Mouse (Mus musculus) erythroblast, embryonic 14.5 days (primary cell): ENCODE results near the gene Tenm2. TPM values are rescaled to one million over a fixed set of nuclear protein-coding genes. Genes with fewer than 3 reads are reported as not detected.

Source experiments
- H3K27me3 ChIP-seq: 2 replicates; pipeline ENCODE4 v1.6.1; 2012; ENCODE audit warnings: inconsistent platforms; ENCODE audit not compliant: control insufficient read depth
- H3K36me3 ChIP-seq: 2 replicates; pipeline ENCODE4 v1.6.1; 2012; ENCODE audit warnings: mild to moderate bottlenecking, inconsistent platforms; ENCODE audit not compliant: control insufficient read depth
- H3K4me1 ChIP-seq: 2 replicates; pipeline ENCODE4 v1.6.1; 2012; ENCODE audit warnings: inconsistent platforms; ENCODE audit not compliant: control insufficient read depth
- H3K4me3 ChIP-seq: replicated peaks from 2 replicates; pipeline ENCODE3; 2012; ENCODE audit warnings: moderate library complexity, mild to moderate bottlenecking, inconsistent platforms
- H3K9me3 ChIP-seq: 2 replicates; pipeline ENCODE4 v1.6.1; 2012; ENCODE audit warnings: low read length, inconsistent platforms, mixed read lengths; ENCODE audit not compliant: control insufficient read depth
- GATA1 ChIP-seq: IDR thresholded peaks from 2 replicates; pipeline ENCODE4 v1.6.1; 2012; ENCODE audit warnings: low read length, inconsistent platforms, mixed read lengths
- TAL1 ChIP-seq: IDR thresholded peaks from 3 replicates; pipeline ENCODE4 v1.6.1; 2012; ENCODE audit warnings: low read length, inconsistent platforms, mixed read lengths
- polyA plus RNA-seq: library from polyadenylated mRNA; stranded (reverse); fragments of >175 nt; gene quantifications from 2 replicates; pipeline ENCODE4 v1.2.3, GENCODE M21; 2012

Gene Tenm2
- polyA plus RNA-seq, 1 experiment: under 0.01 TPM

- Histone ChIP-seq H3K36me3 (no peaks in the 10 kb centered on the region), H3K4me3 (no peak overlapping the region), H3K4me1 (no peaks in the 10 kb centered on the region), H3K27me3 (no peaks in the 10 kb centered on the region), H3K9me3 (no peaks in the 10 kb centered on the region)
- no peak for TF ChIP-seq GATA1
- no peak for TF ChIP-seq TAL1
Measured at GRCm38 (mm10) chr11:36887490-36887889, 348.3 kb downstream of the Tenm2 start.

GRCm38 (mm10) chr11:36886147-36886546 lies 349.6 kb downstream of the Tenm2 start:
- TF ChIP-seq TAL1: no peak
- no peak for TF ChIP-seq GATA1
- Histone ChIP-seq H3K36me3 (no peaks in the 10 kb centered on the region), H3K27me3 (no peaks in the 10 kb centered on the region), H3K4me3 (no peak overlapping the region), H3K4me1 (no peaks in the 10 kb centered on the region), H3K9me3 (no peaks in the 10 kb centered on the region)

- no peaks in the 10 kb centered on the region for H3K4me1 ChIP-seq
- no peak overlapping the region for H3K4me3 ChIP-seq
- TF ChIP-seq GATA1 (no peak), TAL1 (no peak)
- no peaks in the 10 kb centered on the region for H3K9me3 ChIP-seq
- no peaks in the 10 kb centered on the region for H3K36me3 ChIP-seq
- no peaks in the 10 kb centered on the region for H3K27me3 ChIP-seq
Measured at GRCm38 (mm10) chr11:36872961-36873360, 362.8 kb downstream of the Tenm2 start.

- TF ChIP-seq GATA1 (no peak), TAL1 (no peak)
- Histone ChIP-seq H3K27me3 (no peaks in the 10 kb centered on the region), H3K4me3 (no peak overlapping the region), H3K36me3 (no peaks in the 10 kb centered on the region), H3K4me1 (no peaks in the 10 kb centered on the region), H3K9me3 (no peaks in the 10 kb centered on the region)
Measured at GRCm38 (mm10) chr11:36870548-36870947, 365.2 kb downstream of the Tenm2 start.

- no peak for TF ChIP-seq GATA1
- TF ChIP-seq TAL1: no peak
- H3K4me1 ChIP-seq: no peaks in the 10 kb centered on the region
Measured at GRCm38 (mm10) chr11:36851690-36852089, 384.1 kb downstream of the Tenm2 start.

GRCm38 (mm10) chr11:36847451-36847850 lies 388.3 kb downstream of the Tenm2 start:
- Histone ChIP-seq H3K36me3 (no peaks in the 10 kb centered on the region), H3K27me3 (no peaks in the 10 kb centered on the region), H3K4me1 (no peaks in the 10 kb centered on the region), H3K9me3 (no peaks in the 10 kb centered on the region), H3K4me3 (no peak overlapping the region)
- no peak for TF ChIP-seq TAL1
- TF ChIP-seq GATA1: no peak

More at GRCm38 (mm10) chr11:36851690-36852089, 384.1 kb downstream of the Tenm2 start:
- Histone ChIP-seq H3K4me3 (no peak overlapping the region), H3K27me3 (no peaks in the 10 kb centered on the region), H3K36me3 (no peaks in the 10 kb centered on the region), H3K9me3 (no peaks in the 10 kb centered on the region)

- TF ChIP-seq GATA1: no peak
- TF ChIP-seq TAL1: no peak
- Histone ChIP-seq H3K9me3 (no peaks in the 10 kb centered on the region; the same call in 1 of the 2 replicates), H3K27me3 (no peaks in the 10 kb centered on the region), H3K36me3 (no peaks in the 10 kb centered on the region), H3K4me1 (no peaks in the 10 kb centered on the region), H3K4me3 (no peak overlapping the region)
Measured at GRCm38 (mm10) chr11:36832855-36833254, 402.9 kb downstream of the Tenm2 start.

GRCm38 (mm10) chr11:36831511-36831910 lies 404.3 kb downstream of the Tenm2 start:
- H3K27me3 ChIP-seq: no peaks in the 10 kb centered on the region

GRCm38 (mm10) chr11:36824666-36825065 lies 411.1 kb downstream of the Tenm2 start:
- Histone ChIP-seq H3K9me3 (no peaks in the 10 kb centered on the region; the same call in 1 of the 2 replicates), H3K27me3 (no peaks in the 10 kb centered on the region), H3K4me1 (no peaks in the 10 kb centered on the region), H3K36me3 (no peaks in the 10 kb centered on the region), H3K4me3 (no peak overlapping the region)
- TF ChIP-seq GATA1 (no peak), TAL1 (no peak)

More at GRCm38 (mm10) chr11:36831511-36831910, 404.3 kb downstream of the Tenm2 start:
- no peaks in the 10 kb centered on the region for H3K36me3 ChIP-seq
- H3K4me1 ChIP-seq: no peaks in the 10 kb centered on the region
- no peaks in the 10 kb centered on the region; the same call in 1 of the 2 replicates for H3K9me3 ChIP-seq
- TF ChIP-seq TAL1: no peak
- TF ChIP-seq GATA1: no peak
- H3K4me3 ChIP-seq: no peak overlapping the region

GRCm38 (mm10) chr11:36804615-36805014 lies 431.1 kb downstream of the Tenm2 start:
- Histone ChIP-seq H3K9me3 (peaks cover 2% of the 10 kb centered on the region; the same call in 1 of the 2 replicates), H3K4me1 (no peaks in the 10 kb centered on the region), H3K4me3 (no peak overlapping the region), H3K27me3 (no peaks in the 10 kb centered on the region), H3K36me3 (no peaks in the 10 kb centered on the region)
- no peak for TF ChIP-seq TAL1
- TF ChIP-seq GATA1: no peak
